Comparison of ENCODE assay signal across 24 mouse cellular contexts in the genomic region with DNA sequence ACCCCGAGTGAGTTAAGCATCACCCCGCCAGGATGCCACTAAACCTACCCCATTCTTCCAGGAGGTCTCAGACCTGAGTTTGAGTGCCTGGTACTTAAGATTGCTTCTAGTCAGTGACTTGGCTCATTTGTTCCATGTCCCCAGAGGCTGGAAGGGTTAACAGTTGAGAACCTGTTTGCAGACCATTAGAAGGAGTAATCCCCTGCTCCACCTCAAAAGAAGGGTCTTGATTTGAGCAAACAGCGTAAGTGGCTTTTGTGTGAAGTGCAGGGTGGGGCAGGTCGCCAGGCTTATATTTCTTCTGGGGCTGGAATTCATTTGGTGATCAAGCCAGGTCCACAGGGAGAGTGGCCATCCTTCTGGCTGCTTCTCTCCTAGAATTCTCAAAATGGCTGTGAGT.
"Had no signal": no experiment of that assay in that cellular context is flagged by ENCODE, and none has a peak within 500 bp of the region (broad histone marks: within the 10 kb centered on the region; RNA-seq: fewer than 3 reads in every experiment).

No protein-coding gene starts in this region.

- H3K36me3 ChIP-seq: heart, embryonic 10.5 days; heart, embryonic 12.5 days; hindbrain, embryonic 10.5 days; hindbrain, embryonic 12.5 days; intestine, embryonic 15.5 days; limb, embryonic 10.5 days; limb, embryonic 12.5 days had no signal

- ATAC-seq: hindbrain, embryonic 16.5 days; inflammation-experienced regulatory T-cells, adult 6 months; intestine, embryonic 15.5 days; intestine, postnatal 0 days had no signal

- DNase-seq: gastrocnemius, adult 2 months; gastrocnemius, postnatal 10 days; gastrocnemius, postnatal 25 days; heart, adult 18-20 months; heart, postnatal 10 days; heart, postnatal 4 days; kidney, adult 18-20 months; kidney, adult 8-10 months; kidney, postnatal 10 days; kidney, postnatal 25 days; kidney, postnatal 4 days had no signal

- H3K27me3 ChIP-seq: heart, embryonic 12.5 days; intestine, embryonic 15.5 days; limb, embryonic 12.5 days had no signal

- H3K4me2 ChIP-seq: heart, embryonic 12.5 days; hindbrain, embryonic 12.5 days; hindbrain, embryonic 14.5 days; intestine, embryonic 15.5 days; limb, embryonic 12.5 days had no signal

- H3K4me3 ChIP-seq: gastrocnemius, adult 2 months; heart, embryonic 10.5 days; heart, embryonic 12.5 days; hindbrain, embryonic 10.5 days; hindbrain, embryonic 12.5 days; intestine, embryonic 15.5 days; layer of hippocampus, adult 2 months; left cerebral cortex, adult 2 months; limb, embryonic 10.5 days; limb, embryonic 12.5 days had no signal

- H3K4me1 ChIP-seq: heart, embryonic 10.5 days; heart, embryonic 12.5 days; hindbrain, embryonic 10.5 days; hindbrain, embryonic 12.5 days had no signal

- H3K27ac ChIP-seq: gastrocnemius, adult 2 months; heart, embryonic 10.5 days; hindbrain, embryonic 10.5 days; hindbrain, embryonic 12.5 days; hindbrain, embryonic 14.5 days; intestine, embryonic 15.5 days; layer of hippocampus, adult 2 months; left cerebral cortex, adult 2 months; limb, embryonic 10.5 days; limb, embryonic 12.5 days had no signal

- H3K9ac ChIP-seq: heart, embryonic 12.5 days; hindbrain, embryonic 12.5 days; hindbrain, embryonic 14.5 days; intestine, embryonic 15.5 days; limb, embryonic 12.5 days had no signal

- H3K9me3 ChIP-seq: heart, embryonic 10.5 days; heart, embryonic 12.5 days; hindbrain, embryonic 10.5 days; hindbrain, embryonic 12.5 days; intestine, embryonic 15.5 days; limb, embryonic 10.5 days; limb, embryonic 12.5 days had no signal
